Mouse (Mus musculus) spleen, postnatal 10 days (tissue): ENCODE measurements around the gene Sclt1.
"Not testable (repeated sequence)": the region's sequence is repeated elsewhere in the genome, so short reads cannot be mapped to it uniquely, and the experiment has no call there.

ENCODE experiments used
- DNase-seq, 2 experiments: peaks; one replicate each; pipeline ENCODE4 v3.0.0; 2021 to 2022; ENCODE audit warnings: low spot score in 2 of 2

The Sclt1 gene

DNA sequence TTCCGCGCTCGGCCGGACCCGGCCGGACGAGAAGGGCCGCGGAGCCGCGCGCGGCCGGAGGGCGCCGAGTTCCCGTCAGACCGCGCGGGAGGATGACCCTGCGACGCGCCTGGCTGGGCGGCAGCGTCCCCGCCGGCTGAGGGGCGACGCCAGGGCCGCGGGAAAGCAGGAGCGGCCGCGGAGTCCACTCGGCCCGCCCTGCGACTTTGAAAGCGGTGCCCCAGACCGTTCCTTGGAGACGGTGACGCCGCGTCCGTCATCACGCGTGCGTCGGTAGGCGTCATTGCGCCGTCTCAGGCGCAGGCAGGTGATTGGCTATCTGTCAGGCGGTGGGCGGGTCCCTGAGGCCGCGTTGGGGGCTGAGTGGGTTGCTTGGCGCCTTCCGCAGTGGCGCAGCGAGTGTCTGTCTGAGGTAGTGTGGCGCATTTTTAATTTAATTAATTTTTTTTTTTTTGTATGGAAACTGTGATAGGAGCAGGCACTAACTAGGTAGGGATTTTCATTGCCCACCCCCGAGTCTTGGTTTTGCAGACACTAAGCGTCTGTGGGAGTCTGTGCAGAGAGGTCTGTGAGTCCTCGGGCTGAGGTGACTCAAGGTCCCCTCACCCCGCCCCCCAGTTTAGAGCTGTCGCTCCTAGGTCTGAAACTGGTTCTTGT is at the start of gene Sclt1, which contains the start of gene D3Ertd751e:
Gene Sclt1, minus strand, starts transcription at position 237 of the 657 bp plus-strand sequence.
Gene D3Ertd751e, plus strand, starts transcription at position 334 of the 657 bp plus-strand sequence.
- DNase-seq = peak; percentile 91 to 96

DNA sequence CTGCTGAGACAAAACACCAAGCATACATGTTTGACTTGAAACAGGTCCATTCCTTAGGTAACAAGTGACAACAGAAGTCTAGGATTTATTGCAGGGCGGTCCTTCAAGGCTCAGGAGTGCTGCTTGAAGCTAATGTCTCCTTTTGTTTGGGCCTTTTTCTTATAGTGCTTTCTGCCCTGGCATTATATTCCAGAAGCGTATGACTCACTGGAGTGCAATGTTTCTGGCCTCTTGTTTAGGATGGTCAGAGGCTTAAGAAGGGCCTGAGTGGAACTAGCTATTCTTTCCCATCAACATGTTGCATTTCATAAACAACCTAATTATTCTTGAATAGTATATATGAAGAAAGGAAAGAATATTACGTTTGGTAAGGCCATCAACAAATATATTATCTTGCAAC is 19.8 kb upstream of the Sclt1 start:
- DNase-seq = no peak

- no peak for DNase-seq
Observed at GRCm38 (mm10) chr3:41754556-41754955, 12.2 kb upstream of the Sclt1 start.

- peak in 1 of 2 experiments; percentile 22 for DNase-seq
Observed at GRCm38 (mm10) chr3:41743436-41743835, 1.1 kb upstream of the Sclt1 start.

- peak; percentile 15 to 19 for DNase-seq
Observed at GRCm38 (mm10) chr3:41741601-41742277, 575 bp downstream of the Sclt1 start.

GRCm38 (mm10) chr3:41695681-41696080 is 46.6 kb downstream of the Sclt1 start:
- DNase-seq = no peak

GRCm38 (mm10) chr3:41692440-41693142 is 49.7 kb downstream of the Sclt1 start:
- DNase-seq = no peak

DNA sequence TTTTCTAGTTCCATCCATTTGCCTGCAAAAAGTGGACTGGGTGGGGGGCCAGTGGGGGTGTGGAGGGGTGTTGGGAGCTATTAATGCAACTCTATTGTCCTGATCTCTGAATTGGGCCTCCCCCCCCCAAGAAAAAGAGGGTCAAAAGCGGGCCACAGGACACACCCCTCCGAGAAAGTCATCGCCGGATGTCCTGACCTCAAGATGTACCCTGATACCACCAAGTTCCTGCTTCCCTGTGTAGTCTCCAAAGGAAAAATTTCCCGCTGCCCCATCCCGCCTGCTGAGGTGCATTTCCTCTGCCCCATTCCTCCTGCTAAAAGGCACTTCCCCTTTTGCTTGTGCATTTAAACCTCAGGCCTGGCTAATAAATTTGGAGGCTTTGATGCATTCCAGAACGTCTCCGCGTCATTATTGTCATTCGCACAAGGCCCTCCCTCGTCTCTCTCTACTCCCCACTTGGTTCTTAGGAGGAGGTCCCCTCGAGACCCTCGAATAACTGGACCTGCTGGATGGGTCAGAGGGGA is 52.1 kb downstream of the Sclt1 start:
- DNase-seq = not testable (repeated sequence)

DNA sequence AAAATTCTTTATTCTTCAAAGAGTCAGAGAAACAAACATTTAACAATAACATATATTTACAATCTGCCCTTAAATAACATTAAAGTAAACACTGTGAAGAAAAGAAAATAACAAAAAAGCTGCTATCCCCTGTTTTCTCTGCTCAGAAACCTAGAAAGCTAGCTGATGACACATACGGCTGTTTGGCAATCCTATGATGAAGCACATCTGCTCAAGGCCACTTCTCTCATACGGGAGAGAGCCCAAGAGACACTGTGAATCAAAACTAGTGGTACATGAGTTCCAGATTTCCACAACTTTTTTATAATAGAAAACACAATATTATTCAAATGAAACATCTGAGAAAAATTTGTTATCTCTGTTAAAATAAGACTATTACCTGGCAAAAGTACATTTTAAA is 55.9 kb downstream of the Sclt1 start:
- DNase-seq = no peak

GRCm38 (mm10) chr3:41682084-41682483 is 60.2 kb downstream of the Sclt1 start:
- DNase-seq = no peak

DNA sequence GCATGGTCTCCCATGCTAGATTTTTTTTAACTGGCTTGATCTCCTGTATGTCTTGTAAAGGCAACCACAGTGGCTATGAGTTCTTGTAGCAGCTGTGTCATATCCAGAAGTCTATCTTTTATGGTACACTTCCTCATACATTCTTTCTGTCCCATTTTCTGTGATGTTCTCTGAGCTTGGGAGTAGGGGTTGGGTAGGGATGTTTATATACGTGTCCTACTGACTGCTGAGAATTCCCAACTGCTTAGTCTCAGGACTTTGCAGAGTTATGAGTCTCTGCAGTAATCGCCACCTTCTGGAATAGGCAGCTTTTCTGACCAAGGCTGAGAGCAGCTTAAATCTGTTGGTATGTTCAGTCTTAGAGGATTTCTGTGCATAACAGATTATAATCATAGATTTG is 65.7 kb downstream of the Sclt1 start:
- no peak for DNase-seq

- DNase-seq = no peak
Observed at GRCm38 (mm10) chr3:41674778-41675177, 67.5 kb downstream of the Sclt1 start.

GRCm38 (mm10) chr3:41655642-41656041 is 86.7 kb downstream of the Sclt1 start:
- DNase-seq = no peak

- no peak for DNase-seq
Observed at GRCm38 (mm10) chr3:41620971-41621370, 121.3 kb downstream of the Sclt1 start.

- no peak for DNase-seq
Observed at GRCm38 (mm10) chr3:41618488-41618887, 123.8 kb downstream of the Sclt1 start.

- DNase-seq = no peak
Observed at GRCm38 (mm10) chr3:41618036-41618435, 124.3 kb downstream of the Sclt1 start.

DNA sequence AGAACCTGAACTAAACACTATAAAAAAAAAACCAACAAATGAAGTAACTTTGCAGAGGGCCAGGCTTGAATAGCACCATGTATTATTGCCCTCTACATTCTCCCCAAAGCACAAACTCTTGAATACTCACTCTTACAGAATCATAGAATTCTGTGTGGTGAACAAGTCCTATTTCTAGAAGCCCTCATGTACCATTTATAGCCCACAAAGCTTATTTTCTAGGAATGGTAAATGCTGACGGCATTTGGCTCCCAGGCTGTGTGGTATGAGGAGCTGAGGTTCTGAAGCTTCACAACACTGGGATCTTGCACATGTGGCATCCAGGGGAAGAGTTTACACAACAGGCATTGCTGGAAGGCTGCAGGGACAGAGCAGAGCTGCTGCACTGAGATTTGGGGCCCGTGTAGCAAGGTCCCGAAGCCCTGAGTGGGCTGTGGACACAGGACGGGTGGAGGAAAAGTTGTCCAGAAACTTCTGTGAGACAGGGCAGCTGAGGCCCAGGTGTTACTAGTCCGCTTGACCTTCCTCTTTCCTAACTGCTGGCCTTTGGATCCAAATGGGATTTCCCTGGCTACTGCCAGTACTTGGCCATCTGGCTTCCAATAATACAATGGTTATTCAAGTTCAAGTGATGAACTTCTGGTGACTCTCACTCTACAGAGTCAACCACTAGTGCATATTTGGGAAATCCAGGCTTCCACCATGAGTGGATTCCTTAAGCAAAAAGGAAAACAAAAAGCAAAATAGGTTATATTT is 127.9 kb downstream of the Sclt1 start:
- no peak for DNase-seq

DNA sequence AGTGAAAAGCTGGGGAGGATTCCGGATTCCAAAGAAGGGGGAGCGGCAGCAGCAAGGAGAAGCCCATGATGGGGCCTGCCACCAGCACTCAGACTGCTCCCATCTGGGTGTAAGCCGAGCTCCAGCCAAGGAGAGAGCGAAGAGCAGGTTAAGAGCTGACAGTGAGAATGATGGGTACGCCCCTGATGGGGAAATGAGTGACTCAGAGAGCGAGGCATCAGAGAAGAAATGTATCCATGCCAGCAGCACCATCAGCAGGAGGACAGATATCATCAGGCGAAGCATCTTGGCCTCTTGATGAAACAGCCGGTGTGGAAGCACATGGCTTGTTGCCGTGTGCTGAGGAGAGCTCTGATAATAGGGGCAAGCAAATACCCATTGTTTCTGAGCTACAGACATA is 128.6 kb downstream of the Sclt1 start:
- no peak for DNase-seq

DNA sequence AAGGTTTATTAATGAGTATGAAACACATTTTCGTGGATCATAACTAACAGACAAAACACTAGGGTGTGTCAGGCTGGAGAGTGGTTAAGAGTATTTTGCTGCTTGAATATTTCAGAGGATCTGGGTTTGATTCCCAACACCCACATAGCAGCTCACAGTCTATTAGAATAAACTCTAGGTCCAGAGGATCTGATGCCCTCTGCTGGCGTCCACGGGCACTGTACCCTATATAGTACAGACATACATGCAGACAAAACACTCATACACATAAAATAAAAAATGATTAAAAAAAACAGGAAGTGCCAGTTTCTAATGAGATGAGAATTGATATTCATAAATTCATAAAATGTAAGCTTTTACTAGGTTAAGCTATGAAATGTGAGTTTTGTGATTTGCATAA is 130.1 kb downstream of the Sclt1 start:
- peak in 1 of 2 experiments; percentile 47 for DNase-seq

- no peak for DNase-seq
Observed at GRCm38 (mm10) chr3:41609071-41609470, 133.2 kb downstream of the Sclt1 start.

DNA sequence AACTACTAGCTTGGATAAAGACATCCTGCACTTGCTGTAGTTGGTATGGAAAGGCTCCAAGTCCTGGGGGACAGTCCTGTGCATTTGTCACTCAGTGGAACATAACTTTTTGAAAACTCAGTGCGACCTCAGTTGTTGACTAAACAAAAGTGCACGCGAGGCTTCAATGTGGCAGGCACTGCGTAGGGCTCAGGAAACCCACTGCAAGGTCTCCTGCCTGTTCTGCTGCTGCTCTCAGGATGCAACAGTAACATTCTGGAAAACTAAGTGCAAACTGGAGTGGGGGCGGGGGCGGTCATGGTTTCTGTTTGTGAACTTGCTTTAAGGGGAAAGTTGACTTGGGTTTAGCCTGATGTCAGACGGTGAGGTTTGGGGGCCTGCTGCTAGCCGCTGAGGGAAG is 134.8 kb downstream of the Sclt1 start:
- DNase-seq = no peak

- DNase-seq = no peak
Observed at GRCm38 (mm10) chr3:41607050-41607449, 135.3 kb downstream of the Sclt1 start.
